Mouse (Mus musculus): Measurements from ENCODE around the gene Gnmt. TPM values are rescaled to one million over a fixed set of nuclear protein-coding genes. Genes with fewer than 3 reads are reported as not detected.
A peak's percentile ranks its signal among the peaks of the same experiment; 100 is the strongest.
"Not testable (repeated sequence)": the region's sequence is repeated elsewhere in the genome, so short reads cannot be mapped to it uniquely, and the experiment has no call there.

Gnmt gene
- total RNA-seq (2021), result under 1 TPM; 0.32 to 0.93 TPM

- intact Hi-C loops (cut with DNase I), result loop anchor here (5.0 kb wide), 1 partner anchor 207 kb away; no protein-coding TSS in a partner anchor
- DNase-seq, result peak in 1 of 2 experiments; percentile 30
These were observed at the start of gene Gnmt for GRCm38 (mm10) chr17:46728904-46729318. TSS of gene Gnmt (minus strand) at chr17:46729168.

- no peak for DNase-seq
- intact Hi-C loops (cut with DNase I), result no loop called here
These were observed 47.1 kb upstream of the Gnmt start for GRCm38 (mm10) chr17:46776087-46776486.

GRCm38 (mm10) chr17:46775070-46775469 is 46.1 kb upstream of the Gnmt start:
- no peak for DNase-seq
- intact Hi-C loops (cut with DNase I), result no loop called here

- DNase-seq, result no peak
- intact Hi-C loops (cut with DNase I), result no loop called here
These were observed 45.1 kb upstream of the Gnmt start for GRCm38 (mm10) chr17:46774131-46774472.

- intact Hi-C loops (cut with DNase I), result no loop called here
These were observed 44.5 kb upstream of the Gnmt start for GRCm38 (mm10) chr17:46773278-46774130.

GRCm38 (mm10) chr17:46772404-46773277 is 43.7 kb upstream of the Gnmt start, which contains the start of gene 2310039H08Rik:
TSS of gene 2310039H08Rik (plus strand) at chr17:46772635.
- intact Hi-C loops (cut with DNase I), result no loop called here
- DNase-seq, result peak; percentile 90 to 91

More at GRCm38 (mm10) chr17:46773278-46774130, 44.5 kb upstream of the Gnmt start:
- no peak for DNase-seq

GRCm38 (mm10) chr17:46772038-46772403 is 43.1 kb upstream of the Gnmt start:
- no peak for DNase-seq
- intact Hi-C loops (cut with DNase I), result no loop called here

- DNase-seq, result no peak
- intact Hi-C loops (cut with DNase I), result no loop called here
These were observed 42.6 kb upstream of the Gnmt start for GRCm38 (mm10) chr17:46771616-46772015.

- DNase-seq, result no peak
- intact Hi-C loops (cut with DNase I), result no loop called here
These were observed 42.1 kb upstream of the Gnmt start for GRCm38 (mm10) chr17:46771025-46771424.

- DNase-seq, result no peak
- intact Hi-C loops (cut with DNase I), result no loop called here
These were observed 41.6 kb upstream of the Gnmt start for GRCm38 (mm10) chr17:46770546-46770945.

GRCm38 (mm10) chr17:46767868-46768267 is 38.9 kb upstream of the Gnmt start:
- DNase-seq, result no peak
- intact Hi-C loops (cut with DNase I), result no loop called here

- intact Hi-C loops (cut with DNase I); DNase-seq: not testable (repeated sequence)
These were observed 35.9 kb upstream of the Gnmt start for GRCm38 (mm10) chr17:46764916-46765315.

- no peak for DNase-seq
- intact Hi-C loops (cut with DNase I), result no loop called here
These were observed 34.6 kb upstream of the Gnmt start, which contains the start of gene Ptcra for GRCm38 (mm10) chr17:46763544-46763943. TSS of gene Ptcra (minus strand) at chr17:46763712.

GRCm38 (mm10) chr17:46758753-46759152 is 29.8 kb upstream of the Gnmt start:
- no peak for DNase-seq
- intact Hi-C loops (cut with DNase I), result no loop called here

- intact Hi-C loops (cut with DNase I), result no loop called here
- DNase-seq, result peak; percentile 98
These were observed 23.0 kb upstream of the Gnmt start, which contains the start of gene Cnpy3 for GRCm38 (mm10) chr17:46751794-46752556. TSS of gene Cnpy3 (minus strand) at chr17:46752214.

- intact Hi-C loops (cut with DNase I), result no loop called here
- no peak for DNase-seq
These were observed 22.3 kb upstream of the Gnmt start for GRCm38 (mm10) chr17:46751056-46751793.

- intact Hi-C loops (cut with DNase I), result no loop called here
- no peak for DNase-seq
These were observed 21.6 kb upstream of the Gnmt start for GRCm38 (mm10) chr17:46750580-46750979.

- DNase-seq, result no peak
- intact Hi-C loops (cut with DNase I), result no loop called here
These were observed 20.3 kb upstream of the Gnmt start for GRCm38 (mm10) chr17:46749282-46749681.

- no peak for DNase-seq
- intact Hi-C loops (cut with DNase I), result no loop called here
These were observed 18.8 kb upstream of the Gnmt start for GRCm38 (mm10) chr17:46747806-46748205.

GRCm38 (mm10) chr17:46747234-46747633 is 18.3 kb upstream of the Gnmt start:
- intact Hi-C loops (cut with DNase I), result no loop called here
- DNase-seq, result no peak

All from heart, postnatal 10 days (tissue).